Mouse (Mus musculus) splenic B cell, adult 2 months (primary cell): Measurements from ENCODE around the gene Adprh.

Experiments
- DNase-seq: peaks from one replicate; pipeline ENCODE4 v3.0.0-alpha.2; 2011; ENCODE audit warnings: low read depth, low spot score
- H3K27me3 ChIP-seq: 2 replicates; pipeline ENCODE4 v1.6.1; 2012; ENCODE audit warnings: mild to moderate bottlenecking, low read length, moderate library complexity, mixed read lengths; ENCODE audit not compliant: control insufficient read depth, poor library complexity, insufficient read depth, severe bottlenecking
- H3K36me3 ChIP-seq: 2 replicates; pipeline ENCODE4 v1.6.1; 2012; ENCODE audit warnings: mild to moderate bottlenecking, low read length, moderate library complexity, mixed read lengths; ENCODE audit not compliant: control insufficient read depth, poor library complexity, insufficient read depth, severe bottlenecking

Gene Adprh

GRCm38 (mm10) chr16:38400311-38400960, 52.1 kb downstream of the Adprh start:
- no peaks in the 10 kb centered on the region for H3K27me3 ChIP-seq
- DNase-seq, result no peak
- H3K36me3 ChIP-seq, result no peaks in the 10 kb centered on the region

DNA sequence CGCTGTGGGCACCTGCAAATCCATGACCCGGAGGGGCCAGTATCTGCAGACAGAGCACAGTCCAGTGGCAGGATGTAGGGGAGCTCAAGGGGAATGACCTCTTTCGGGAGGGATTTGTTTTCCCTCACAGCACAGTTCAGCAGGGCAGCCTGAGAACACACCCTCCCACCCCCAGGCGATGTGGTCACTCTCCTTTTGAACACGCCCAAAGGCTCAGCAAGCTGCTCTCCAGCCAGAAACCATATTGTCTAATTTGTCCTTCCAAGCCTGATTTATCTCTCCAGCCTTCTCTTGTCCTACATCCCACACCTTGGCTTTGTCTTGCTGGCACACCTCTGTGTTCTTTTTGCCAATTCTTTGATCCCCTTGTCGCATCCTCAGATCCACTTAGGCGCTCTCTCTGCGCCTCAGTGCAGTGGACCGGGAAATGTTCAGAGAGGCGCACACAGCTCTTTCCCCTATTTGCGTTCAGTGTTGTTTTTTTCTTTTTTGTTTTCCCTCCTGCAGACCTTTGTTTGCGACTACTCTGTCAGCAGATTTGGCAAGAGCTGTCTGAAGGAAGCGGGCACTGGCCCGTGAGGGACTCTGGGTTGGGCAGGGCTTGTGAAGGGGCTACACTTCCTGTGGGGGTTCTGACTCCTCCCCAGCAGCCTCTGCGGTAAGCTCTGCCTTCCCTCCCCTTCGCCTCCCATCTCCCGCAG, 52.8 kb downstream of the Adprh start:
- Histone ChIP-seq H3K27me3 (no peaks in the 10 kb centered on the region), H3K36me3 (no peaks in the 10 kb centered on the region)
- DNase-seq, result peak; percentile 46

DNA sequence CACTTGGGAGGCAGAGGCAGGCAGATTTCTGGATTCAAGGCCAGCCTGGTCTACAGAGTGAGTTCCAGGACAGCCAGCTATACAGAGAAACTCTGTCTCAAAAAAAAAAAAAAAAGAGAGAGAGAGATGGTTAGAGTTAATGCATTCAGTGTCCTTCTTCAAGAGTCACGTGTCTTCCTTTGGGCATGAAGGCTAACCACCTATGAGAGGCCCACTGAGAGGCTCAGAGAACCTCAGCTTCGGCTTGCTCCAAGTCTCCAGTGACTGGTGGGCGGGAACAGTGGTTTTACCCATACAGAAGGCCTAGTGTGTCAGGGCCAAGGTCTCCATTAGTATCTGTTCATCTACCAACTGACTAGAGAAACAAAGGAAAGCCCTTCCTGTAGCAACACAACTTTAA, 53.4 kb downstream of the Adprh start:
- Histone ChIP-seq H3K27me3 (no peaks in the 10 kb centered on the region), H3K36me3 (no peaks in the 10 kb centered on the region)
- no peak for DNase-seq

GRCm38 (mm10) chr16:38398266-38398665, 54.2 kb downstream of the Adprh start:
- DNase-seq, result no peak

GRCm38 (mm10) chr16:38396155-38396554, 56.3 kb downstream of the Adprh start:
- peak; percentile 54 for DNase-seq
- Histone ChIP-seq H3K36me3 (no peaks in the 10 kb centered on the region), H3K27me3 (no peaks in the 10 kb centered on the region)

More at GRCm38 (mm10) chr16:38398266-38398665, 54.2 kb downstream of the Adprh start:
- no peaks in the 10 kb centered on the region for H3K36me3 ChIP-seq
- H3K27me3 ChIP-seq, result no peaks in the 10 kb centered on the region

DNA sequence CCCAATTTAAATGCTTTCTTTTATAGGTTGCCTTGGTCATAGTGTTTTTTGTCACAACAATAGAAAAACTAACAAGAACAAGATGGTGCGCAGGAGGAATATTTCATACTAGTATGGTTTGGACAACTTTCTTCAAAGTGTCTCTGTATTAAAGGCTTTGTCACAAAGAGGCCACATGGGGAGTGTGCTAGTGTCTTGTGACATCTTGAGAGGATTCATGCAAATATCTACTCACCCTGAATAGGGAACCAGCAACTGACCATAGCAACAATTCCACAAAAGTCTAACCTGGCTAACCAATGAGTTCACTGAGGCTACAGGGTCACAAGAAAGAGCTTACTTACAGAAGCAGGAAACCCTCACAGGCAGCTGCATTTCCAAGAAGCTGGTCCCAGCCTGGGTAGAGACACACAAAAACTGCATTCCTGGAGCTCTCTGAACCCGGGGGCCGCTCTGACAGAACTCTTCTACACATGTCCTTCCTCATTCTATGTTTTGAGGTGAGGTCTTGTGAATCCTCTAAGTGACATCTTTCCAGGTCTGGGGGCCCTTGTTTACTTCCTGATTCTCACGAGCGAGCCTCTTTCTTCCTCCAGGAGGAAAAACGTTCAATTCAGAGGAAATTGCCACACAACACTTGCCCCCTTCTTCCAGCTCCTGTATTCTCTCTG, 57.3 kb downstream of the Adprh start:
- Histone ChIP-seq H3K27me3 (no peaks in the 10 kb centered on the region), H3K36me3 (no peaks in the 10 kb centered on the region)
- DNase-seq, result peak; percentile 45

DNA sequence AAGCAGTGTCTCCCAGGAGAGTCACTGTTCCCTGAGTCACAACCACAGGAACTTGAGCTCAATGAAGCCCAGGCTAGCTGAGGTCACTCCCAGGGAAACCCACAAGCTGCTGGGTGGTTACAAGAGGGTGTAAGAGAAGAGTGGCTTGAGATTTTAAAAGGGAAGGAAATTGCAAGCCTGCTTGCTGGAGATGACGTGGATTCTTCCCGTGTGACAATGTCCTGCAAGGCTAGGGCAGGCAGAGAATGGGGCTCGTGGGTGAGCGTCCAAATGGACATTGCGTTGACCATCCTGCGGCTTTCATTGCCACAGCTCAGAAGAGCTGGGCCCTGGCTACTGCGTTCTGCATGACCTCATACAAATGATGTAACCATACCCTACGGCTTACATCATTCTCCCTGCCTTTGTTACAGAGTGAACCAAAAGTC, 58.3 kb downstream of the Adprh start:
- Histone ChIP-seq H3K36me3 (no peaks in the 10 kb centered on the region), H3K27me3 (no peaks in the 10 kb centered on the region)
- DNase-seq, result no peak
